Mouse (Mus musculus) embryo, embryonic 10.5 days (tissue): ENCODE results near the gene Mtrex.

ENCODE experiments used
- DNase-seq: peaks from one replicate; pipeline ENCODE4 v3.0.0-alpha.2; 2015; ENCODE audit warnings: low spot score

Mtrex gene

GRCm38 (mm10) chr13:112823911-112824648, 103.1 kb downstream of the Mtrex start:
- DNase-seq, result no peak

DNA sequence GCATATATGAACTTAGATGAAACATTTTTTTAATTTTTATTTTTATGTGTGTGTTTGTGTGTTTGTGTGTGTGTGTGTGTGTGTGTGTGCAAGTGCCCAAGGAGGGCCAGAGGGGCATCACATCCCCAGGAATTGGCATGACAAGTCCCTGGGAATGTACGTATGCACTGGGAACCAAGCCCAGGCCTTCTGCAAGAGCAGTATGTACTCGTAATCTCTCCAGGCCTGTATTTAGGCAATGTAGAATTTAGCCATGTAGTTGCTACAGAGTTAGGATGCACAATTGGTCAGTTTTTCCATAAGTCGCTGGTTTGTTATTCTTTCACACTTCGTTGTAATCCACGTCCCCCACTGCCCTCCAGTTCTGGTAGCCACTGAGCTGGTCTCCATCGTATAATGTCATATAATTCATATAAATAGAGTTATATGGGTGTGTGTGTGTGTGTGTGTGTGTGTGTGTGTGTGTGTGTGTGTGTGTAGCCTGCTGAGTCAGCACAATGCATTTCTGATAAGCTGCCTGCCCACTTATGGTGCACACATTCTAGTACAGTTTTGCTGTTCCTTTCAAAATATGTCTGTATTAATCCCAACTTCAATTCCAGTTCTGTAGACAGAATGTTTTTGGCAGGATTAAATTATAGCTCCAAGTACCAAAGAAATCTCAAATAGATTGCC, 103.8 kb downstream of the Mtrex start:
- DNase-seq, result no peak

GRCm38 (mm10) chr13:112822413-112822812, 104.8 kb downstream of the Mtrex start:
- DNase-seq, result no peak

- DNase-seq, result no peak
These were observed 109.1 kb downstream of the Mtrex start for GRCm38 (mm10) chr13:112818125-112818524.
